Mouse (Mus musculus) testis, postnatal 10 days (tissue): ENCODE measurements around the gene Ephb1.
A peak's percentile ranks its signal among the peaks of the same experiment; 100 is the strongest.

Experiments used
- DNase-seq: peaks from one replicate; pipeline ENCODE4 v3.0.0; 2021; ENCODE audit warnings: low spot score

The Ephb1 gene

DNA sequence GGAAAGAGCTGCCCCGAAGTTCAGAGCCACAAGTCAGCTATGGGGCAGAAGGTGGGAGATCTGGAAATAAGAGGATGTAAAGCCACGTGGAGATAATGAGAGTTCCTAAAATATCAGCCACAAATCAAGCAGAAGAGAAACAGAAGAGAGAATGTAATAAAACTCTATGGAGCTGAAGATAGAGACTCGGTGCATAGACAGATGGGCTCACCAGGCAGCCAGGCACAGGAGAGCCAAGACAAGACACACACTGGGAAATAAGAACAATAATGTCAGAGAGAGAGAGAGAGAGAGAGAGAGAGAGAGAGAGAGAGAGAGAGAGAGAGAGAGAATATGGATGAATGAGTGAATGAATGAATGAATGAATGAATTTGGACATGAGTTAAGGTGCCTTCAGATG, 198.6 kb downstream of the Ephb1 start:
- no peak for DNase-seq

- DNase-seq, result no peak
These were observed 215.3 kb downstream of the Ephb1 start for GRCm38 (mm10) chr9:102139181-102139580.

DNA sequence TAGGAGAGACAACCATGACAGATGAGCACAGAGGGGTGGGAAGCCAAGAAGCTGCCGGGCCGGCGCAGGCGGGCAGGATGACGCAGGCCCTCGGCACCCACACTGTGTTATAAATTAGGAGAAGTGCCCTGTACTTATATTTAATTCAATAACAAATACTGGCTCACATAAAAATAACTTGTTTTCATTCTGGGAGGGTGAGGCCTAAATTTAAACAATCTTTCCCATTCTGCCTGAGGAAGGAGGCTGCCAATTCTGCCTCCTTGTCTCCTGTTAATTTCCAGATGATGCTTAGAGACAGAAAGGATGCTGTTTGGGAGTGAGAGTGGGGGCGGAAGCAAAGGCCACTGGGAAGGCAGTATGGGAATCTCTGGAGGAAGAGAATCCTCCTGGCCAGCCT, 215.8 kb downstream of the Ephb1 start:
- DNase-seq, result no peak

GRCm38 (mm10) chr9:102138187-102138586, 216.3 kb downstream of the Ephb1 start:
- DNase-seq, result no peak

DNA sequence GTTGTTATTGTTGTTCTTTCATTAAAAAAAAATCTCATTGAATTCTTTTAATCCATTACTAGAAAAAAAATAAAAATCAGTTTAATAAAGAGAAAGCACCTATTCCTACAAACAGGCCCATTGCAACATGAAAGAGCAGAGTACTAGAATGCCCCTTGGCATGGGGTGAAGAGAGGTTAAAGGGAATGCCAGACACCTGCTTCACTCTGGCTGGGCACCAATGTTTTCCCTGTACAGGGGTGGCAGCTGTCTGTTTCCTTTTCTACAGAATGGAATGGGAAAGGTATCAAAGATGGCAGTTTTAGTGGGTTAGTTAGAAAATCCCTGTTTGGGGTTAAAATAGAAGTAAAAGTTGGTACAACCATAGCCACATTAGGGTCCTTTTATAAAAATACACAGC, 224.0 kb downstream of the Ephb1 start:
- DNase-seq, result no peak

GRCm38 (mm10) chr9:102126510-102126909, 228.0 kb downstream of the Ephb1 start:
- DNase-seq, result no peak

DNA sequence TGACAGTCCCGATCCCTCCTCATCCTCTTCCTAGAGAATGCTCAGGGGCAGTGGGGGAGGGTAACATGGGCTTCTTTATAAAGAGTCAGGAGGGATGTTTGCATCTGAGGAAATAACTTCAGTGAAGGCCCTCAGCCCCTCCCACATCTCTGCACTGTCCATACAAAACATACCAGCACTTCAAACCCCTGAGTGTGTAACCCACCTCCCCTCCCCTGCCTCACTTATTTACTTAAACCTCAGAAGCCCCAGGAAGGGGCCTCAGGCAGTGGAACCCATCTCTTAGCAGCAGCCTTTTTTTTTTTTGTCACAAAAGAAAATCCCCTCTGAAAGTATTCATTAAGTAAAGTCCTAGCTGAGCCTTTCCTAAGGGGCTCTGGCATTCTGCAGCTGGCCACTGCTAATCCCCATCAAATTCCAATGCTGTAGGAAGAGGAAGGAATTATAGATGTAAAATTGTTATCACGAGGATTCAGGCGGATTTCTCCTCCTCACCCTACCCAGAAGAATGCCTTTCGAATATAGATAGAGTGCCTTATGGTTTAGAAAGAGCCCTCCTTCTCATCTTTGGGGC, 231.5 kb downstream of the Ephb1 start:
- no peak for DNase-seq

GRCm38 (mm10) chr9:102119422-102119821, 235.1 kb downstream of the Ephb1 start:
- no peak for DNase-seq

GRCm38 (mm10) chr9:102115326-102115725, 239.2 kb downstream of the Ephb1 start:
- no peak for DNase-seq

DNA sequence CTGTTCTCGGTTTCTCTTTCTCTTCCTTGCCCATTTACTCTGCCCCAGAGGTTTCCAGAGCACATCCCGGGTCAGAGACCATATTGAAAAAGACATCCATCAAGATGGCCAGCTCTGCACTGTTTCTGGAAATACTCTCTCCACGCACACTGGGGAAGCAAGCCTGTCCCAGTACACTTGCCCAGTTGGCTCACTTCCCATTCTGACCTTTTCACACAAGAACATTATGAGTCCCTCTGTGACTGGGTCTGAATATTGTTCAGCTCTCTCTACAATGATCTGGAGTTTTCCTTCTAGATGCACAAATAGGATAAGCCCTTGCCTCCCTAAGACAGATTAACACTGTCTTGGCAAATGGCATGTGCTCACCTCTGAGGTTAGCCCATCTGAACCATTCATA, 243.0 kb downstream of the Ephb1 start:
- no peak for DNase-seq

DNA sequence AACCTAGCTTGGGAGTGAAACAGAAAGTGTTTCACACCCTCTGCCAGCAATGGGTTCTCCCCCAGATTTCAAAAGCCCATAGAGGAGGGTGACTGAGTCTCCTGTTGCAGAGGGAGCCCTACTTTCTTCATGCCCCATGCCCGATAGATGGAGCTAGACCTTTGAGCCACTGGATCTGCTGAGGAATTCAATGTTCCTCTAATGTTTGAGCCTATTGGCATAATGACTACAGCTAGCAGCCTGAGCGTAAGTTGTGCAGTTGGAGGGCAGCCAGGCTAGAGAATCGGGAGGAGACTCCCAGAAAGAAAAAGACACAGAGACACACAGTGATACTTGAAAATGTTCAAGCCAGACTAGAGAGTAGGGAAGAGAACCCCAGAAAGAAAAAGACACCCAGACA, 246.5 kb downstream of the Ephb1 start:
- peak; percentile 57 for DNase-seq

GRCm38 (mm10) chr9:102107213-102107612, 247.3 kb downstream of the Ephb1 start:
- DNase-seq, result no peak

DNA sequence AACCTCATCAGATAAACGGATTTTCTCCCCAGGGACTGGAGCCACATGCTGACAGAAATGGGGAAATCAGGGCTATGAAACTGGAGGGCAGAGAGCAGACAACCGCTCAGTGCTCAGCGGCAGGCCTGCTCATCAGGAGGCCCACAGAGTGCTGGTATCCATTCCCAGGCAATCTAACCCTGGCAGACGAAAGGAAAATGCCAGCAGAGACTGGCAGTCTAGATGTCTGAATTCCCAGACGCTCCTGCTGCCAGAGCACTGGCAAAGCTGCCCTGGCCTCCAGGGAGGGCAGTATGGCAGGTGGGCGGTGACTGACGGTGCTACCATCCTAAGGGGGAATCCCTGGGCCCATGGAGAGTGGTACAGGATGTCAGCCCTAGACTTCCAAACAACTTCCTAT, 257.7 kb downstream of the Ephb1 start:
- DNase-seq, result no peak

- no peak for DNase-seq
These were observed 265.9 kb downstream of the Ephb1 start for GRCm38 (mm10) chr9:102088598-102088997.

- no peak for DNase-seq
These were observed 268.3 kb downstream of the Ephb1 start for GRCm38 (mm10) chr9:102086053-102086706.

- DNase-seq, result no peak
These were observed 269.0 kb downstream of the Ephb1 start for GRCm38 (mm10) chr9:102085477-102085876.

DNA sequence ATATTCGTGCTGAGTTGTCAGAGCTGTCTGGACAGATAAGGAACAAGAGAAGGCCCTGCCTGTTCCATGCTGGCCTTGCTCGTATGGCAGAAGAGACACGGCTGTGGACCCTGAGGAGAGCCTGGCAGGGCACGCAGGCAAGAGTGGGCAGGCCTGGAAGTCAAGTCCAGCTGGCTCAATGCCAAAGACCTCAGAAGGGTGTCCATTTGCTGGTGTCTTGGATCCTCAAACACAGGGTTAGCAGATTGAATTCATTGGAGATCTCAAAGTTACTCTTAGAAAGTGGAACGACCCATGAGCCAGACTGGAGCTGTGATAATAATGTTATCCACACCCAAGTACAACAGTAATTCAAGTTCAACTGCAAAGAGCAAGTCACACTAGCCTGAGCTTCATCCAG, 273.6 kb downstream of the Ephb1 start:
- DNase-seq, result no peak

DNA sequence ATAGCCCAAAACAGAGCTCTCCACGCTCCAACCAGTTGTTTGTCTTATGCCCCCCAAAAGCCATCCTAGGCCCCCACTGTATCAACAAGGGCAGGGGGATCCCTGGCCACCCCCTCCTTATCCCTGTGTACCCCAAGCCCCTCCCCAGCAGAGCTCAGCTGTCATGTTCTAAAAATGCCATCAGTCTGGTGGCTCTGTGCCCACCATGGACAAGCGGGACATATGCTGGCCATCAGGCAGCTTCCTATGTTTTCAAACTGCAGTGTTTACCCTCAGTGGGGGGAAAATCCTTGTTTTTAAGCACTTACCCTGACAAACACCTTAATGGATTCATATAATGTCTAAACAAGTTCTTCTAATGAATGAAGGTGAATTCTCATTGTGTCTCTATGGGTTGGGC, 275.3 kb downstream of the Ephb1 start:
- DNase-seq, result no peak

- DNase-seq, result no peak
These were observed 276.3 kb downstream of the Ephb1 start for GRCm38 (mm10) chr9:102078238-102078637.

GRCm38 (mm10) chr9:102075539-102075938, 279.0 kb downstream of the Ephb1 start:
- no peak for DNase-seq

GRCm38 (mm10) chr9:102073404-102073803, 281.1 kb downstream of the Ephb1 start:
- DNase-seq, result no peak

DNA sequence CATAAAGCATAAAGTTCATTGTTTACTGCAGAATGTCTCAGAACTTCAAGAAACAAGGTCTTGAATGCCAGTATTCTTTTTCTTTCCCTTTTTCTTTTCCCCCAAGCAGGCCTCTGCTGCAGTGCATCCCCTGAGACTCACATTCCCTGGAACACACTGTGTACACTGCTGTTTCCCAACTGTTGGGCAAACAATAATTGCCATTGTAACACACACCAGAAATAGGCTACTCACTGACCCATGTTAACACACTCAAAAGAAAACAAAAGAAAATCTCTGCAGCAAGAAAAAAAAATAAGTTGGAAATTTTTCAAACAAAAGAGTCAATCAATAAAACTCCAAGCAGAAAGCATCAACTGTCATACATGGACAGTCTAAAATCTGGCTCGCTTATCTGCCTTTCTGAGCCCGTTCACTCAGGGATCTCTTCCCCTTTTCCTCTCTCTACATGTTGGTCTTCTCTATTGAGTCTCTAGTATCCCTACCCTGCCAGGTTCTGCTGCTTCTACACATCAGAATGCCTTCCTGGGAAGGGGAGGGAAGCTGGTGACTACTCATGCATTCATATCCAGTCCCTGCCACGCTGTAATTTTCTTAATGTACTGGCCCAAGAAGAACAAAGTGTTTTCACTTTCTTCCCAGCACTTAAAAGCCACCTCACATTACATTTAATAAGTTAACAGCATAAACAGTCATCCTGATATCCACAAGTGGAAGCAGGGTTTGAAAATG, 285.2 kb downstream of the Ephb1 start:
- no peak for DNase-seq

GRCm38 (mm10) chr9:102066601-102067000, 287.9 kb downstream of the Ephb1 start:
- DNase-seq, result peak; percentile 64

GRCm38 (mm10) chr9:102045886-102046285, 308.6 kb downstream of the Ephb1 start:
- no peak for DNase-seq
